Mouse (Mus musculus): ENCODE data around the gene Nsun2.

Gene Nsun2

GRCm38 (mm10) chr13:69524158-69524530 lies 9.4 kb upstream of the Nsun2 start:
- DNase-seq (ENCODE audit: low spot score): no peak

DNA sequence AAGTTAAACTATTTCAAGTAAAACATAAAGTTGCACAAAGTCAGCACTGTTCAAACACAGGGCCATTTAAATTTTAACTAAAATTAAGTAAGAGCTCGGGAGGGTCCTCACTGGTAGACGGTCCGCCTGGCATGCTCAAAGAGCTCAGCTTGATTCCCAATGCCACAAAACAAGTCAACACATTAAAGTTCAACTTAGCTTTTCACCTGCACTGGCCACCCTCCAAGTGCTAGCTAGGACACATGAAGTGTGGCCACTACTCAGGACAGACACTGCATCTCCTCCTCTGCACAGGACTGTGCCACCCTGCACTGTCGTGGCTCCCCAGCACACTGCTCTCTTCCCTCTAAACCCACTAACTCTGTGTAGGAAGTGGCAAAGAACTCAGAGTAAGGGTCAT lies 7.7 kb upstream of the Nsun2 start:
- no peak for DNase-seq (ENCODE audit: low spot score)

DNA sequence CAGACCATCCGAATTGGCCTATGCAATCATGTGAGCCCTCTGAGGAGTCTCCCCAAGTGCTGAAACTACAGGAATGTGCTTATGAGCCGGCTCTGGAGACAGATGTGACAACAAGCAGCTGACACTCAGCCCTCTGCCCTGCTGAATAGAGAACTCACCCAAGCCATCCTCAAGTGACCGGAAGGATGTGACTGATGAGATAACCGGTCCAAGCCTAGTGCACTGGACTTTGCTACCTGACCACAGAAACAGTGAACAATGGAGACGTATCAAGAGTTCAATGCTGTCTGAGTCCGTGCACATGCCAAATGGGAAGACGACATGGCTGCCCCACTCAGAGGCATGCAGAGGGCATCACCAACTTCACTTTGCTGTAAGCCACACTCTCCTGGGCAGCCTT lies 5.0 kb upstream of the Nsun2 start:
- DNase-seq (ENCODE audit: low spot score): no peak

DNA sequence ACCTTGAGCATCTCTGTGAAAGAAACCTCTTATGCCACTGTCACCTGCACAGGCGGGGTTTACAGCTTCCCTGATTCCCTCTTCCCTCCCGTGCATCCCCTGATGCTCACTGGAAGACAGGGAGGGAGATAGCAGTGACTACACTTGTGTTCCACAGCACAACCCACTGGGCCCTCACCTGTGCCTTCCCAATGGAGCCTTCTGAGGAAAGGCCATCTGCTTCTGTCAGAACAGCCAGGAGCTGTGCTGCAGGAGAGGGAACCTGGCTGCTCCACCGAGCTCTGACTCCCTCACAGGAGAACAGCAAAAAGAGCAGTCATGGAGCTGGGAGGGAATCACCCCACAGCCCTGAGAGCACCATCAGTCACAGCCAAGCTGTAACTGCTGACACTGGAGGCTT lies 3.4 kb upstream of the Nsun2 start:
- no peak for DNase-seq (ENCODE audit: low spot score)

DNA sequence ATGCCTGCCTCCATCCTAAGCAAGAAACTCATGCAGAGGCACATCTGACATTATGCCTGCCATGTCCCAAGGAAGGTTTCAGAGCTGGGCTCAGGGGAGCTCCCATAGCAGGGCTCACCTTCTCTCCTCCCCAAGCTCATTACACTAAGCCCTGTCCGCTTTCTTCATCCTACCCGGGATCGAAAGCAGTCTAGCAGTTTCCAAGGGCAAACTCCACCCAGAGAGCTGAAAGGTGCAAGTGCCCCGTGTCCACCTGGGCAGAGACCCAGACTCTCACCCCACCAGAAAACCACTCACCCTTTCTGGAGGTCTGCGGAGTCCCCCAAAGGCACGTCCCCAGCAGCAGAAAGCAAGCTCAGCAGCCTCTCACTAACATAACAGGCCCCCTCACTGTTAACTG lies 2.6 kb upstream of the Nsun2 start:
- no peak for DNase-seq (ENCODE audit: low spot score)

DNA sequence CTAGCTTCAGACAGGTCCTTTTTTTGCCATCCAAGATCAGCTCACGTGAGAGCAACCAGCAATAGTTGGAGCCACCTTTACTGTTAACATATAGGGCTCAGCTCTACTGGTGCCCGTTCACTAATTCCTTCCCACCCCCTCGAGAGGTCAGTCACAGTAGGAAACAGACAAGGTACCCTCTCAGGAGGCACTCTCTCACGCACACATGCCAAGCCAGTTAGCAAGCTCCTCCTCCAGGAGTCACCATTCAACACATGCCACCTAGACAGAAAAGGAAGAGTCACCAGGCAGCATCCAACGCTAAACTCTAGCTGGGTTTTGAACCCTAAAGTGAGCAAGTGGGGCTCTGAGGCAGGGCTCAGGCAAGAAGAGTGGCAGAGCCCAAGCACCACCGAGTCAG lies 2.1 kb upstream of the Nsun2 start:
- DNase-seq (ENCODE audit: low spot score): no peak

GRCm38 (mm10) chr13:69532101-69532892 lies 1.2 kb upstream of the Nsun2 start:
- DNase-seq (ENCODE audit: low spot score): peak; percentile 12

DNA sequence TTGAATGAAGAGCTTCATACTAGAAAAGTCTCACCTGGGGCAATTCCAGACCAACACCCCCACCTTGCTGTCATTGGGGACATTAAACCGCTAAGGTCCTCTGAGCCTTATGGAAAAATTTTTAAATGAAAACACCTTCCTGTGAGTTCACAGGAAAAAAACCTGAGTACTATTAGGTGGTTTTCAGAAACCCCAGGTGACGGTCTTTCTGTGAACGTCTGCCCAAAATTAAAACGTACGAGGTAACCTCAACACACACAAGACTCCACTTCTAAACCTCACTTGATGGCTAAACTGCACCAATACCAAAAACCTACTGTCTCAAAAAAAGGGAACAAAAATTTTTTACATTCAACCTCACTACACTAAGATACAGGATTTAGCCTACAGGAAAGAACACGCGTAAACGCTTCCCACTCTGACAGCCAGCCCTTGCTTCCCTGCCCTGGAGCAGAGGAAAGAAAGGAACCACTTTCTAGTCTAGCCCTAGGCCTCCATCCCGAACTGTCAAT lies 597 bp upstream of the Nsun2 start:
- DNase-seq (ENCODE audit: low spot score): peak; percentile 19

DNA sequence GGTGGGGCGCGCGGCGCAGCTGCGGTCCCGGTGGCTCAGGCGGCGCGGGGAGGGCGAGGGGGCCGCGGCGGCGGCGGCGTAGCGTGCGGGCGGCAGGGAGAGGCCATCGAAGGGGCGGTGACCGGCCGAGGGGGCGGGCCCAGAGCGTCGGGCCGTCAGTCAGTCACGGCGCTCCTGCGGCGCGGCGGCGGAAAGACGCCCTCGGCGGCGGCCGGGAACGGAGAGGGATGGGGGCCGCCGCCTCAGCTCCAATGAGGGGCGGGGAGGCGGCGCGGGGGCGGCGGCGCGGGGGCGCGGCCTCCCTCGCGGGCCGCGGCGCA lies 748 bp downstream of the Nsun2 start, which contains the start of gene Tent4a:
TSS of gene Tent4a (minus strand) at position 284 of the 320 bp plus-strand sequence.
- DNase-seq (ENCODE audit: low spot score): no peak

- peak; percentile 98 for DNase-seq (ENCODE audit: low spot score)
These were observed 1.4 kb downstream of the Nsun2 start for GRCm38 (mm10) chr13:69534654-69535551.

DNA sequence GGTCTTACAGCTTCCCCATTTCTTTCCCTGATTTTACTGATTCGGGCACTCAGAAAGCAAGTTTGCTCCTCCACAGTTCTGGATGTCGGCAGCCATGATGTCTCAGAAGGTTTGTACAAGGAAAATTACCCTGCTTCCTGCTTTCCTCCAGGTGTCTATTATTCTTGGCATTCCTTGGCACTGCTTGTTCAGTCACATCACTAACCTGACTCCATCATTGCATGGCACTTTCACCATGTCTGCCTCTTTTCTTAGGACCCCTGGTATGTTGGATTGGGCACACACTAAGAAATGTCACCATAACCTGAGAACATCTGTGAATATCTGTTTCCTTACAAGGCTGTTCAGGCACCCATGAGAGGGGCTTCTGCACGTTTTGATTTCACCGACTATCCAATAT lies 2.5 kb downstream of the Nsun2 start:
- no peak for DNase-seq (ENCODE audit: low spot score)

- DNase-seq (ENCODE audit: low spot score): no peak
These were observed 3.8 kb downstream of the Nsun2 start for GRCm38 (mm10) chr13:69537366-69537765.

GRCm38 (mm10) chr13:69538327-69538726 lies 4.8 kb downstream of the Nsun2 start:
- no peak for DNase-seq (ENCODE audit: low spot score)

- DNase-seq (ENCODE audit: low spot score): no peak
These were observed 7.7 kb downstream of the Nsun2 start for GRCm38 (mm10) chr13:69541209-69541608.

DNA sequence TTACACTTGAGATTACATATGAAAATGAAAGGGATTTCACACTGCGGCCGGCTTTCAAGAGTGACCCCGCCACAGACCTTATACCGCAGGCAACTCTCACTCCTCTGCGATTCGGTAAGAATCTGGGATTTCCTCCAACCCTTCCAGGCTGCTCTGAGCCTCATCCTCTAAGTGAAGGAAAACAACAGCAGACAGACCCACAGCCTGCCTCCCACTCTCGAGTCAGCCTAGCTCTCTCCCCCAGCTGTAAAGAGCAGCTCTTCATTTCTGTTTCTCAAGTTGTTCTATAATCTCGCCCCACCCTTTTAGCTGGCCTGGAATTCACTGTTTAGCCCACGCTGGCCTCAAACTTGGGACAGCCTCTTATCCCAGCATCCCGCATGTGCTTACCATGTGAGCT lies 8.2 kb downstream of the Nsun2 start:
- no peak for DNase-seq (ENCODE audit: low spot score)

DNA sequence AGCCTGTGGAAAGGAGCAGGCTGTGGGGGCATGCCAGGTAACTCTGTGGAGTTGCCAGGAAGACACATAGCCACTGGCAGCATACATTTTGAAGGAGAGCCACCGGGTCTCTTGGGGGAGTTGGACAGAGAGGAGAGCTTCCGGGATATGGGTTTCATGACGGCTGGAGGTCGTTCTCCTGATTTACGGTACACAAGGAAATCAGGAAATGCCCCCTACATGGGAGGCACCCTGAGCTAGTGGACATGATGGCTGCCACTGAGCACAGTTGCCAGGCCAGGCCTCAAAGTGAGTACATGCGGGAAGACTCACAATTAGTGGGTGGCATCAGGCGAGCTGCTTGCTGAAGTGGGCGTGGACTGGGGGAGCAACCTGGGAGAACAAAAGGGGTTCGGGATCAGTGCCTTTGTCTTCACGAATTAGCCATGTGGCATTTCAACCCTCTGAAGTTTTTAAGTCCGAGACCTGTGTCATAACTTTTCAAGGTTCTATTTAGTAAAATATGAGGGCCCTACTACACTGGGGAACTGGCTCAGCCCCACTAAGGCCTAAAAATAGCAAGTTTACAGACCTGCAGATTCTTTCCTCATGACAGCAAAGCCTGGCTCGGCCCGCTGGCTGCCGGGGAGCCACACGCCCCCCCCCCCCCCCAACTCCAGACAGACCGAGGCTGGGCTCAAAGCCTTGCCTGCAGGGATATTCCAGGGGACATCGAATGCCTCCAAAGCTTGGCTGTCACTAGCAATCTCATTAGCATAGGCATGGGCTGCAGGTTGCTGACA lies 9.2 kb downstream of the Nsun2 start:
- no peak for DNase-seq (ENCODE audit: low spot score)

DNA sequence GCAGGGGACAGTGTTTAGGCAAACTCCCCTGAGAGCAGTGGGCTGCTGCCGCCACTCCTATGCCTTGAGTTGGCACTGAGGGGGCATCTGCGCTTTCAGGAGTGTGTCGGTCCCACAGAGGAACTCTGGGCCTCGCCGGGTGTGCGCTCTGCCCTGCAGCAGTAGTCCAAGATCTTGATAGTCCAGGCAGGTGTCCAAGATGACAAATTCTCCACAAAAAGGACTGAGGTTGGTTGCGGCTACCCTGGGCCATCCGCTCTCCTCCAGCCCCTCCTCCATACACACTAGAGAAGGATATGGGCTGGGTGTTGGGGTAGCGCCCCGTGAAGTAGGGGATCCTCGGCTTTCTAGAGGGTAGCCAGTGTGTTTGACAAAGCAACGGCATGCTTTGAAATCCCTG lies 10.0 kb downstream of the Nsun2 start:
- DNase-seq (ENCODE audit: low spot score): no peak

DNA sequence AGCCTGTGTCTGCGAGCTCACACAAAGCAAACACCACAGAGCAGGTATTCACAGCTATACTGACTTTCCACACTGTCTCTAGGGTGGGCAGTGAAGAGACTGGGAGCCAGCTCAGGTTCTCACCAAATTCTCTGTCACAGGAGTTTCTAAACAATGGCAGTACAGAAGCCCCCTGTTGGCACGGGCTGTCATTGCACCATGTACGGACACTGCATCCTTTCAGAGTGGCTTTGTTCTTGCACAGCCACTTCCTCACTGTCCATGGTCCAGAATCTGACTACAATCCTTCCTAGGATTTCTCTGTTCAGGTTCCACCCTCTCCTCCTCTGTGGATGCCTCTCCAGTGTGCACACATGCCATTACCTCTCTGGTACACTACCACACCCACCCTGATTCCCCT lies 11.5 kb downstream of the Nsun2 start:
- peak; percentile 43 for DNase-seq (ENCODE audit: low spot score)

DNA sequence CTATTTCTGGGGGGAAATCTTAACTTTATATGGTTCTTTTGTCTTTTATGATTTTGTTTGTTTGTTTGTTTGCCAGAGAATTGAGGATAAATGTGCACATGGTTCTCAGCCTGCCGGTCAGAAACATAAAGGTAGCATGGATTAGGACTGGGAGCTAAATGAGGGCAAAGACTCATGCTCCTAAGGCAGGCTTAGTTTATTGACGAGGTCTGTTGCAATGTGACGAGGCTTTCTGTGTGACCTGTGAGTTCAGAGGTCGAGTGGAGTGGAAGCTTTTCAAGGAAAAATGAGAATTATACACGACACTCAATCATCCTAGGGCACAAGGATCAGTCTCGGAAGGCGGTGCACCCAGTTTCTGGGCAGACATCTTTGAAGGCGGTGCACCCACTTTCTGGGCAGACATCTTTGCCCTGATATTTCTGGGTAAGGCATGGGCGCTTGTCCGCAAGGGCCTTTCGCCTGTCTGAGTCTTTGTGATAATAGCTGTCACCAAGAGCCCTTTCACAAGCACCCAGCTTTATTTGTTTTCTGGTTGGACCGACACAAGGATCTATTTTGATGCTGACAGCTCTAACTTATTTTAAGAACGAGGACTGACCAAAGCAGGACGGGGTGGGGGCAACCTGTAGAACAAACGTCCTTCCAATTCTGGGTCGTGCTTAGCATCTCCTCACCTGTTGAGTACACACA lies 14.1 kb downstream of the Nsun2 start:
- DNase-seq (ENCODE audit: low spot score): no peak

- DNase-seq (ENCODE audit: low spot score): no peak
These were observed 16.4 kb downstream of the Nsun2 start for GRCm38 (mm10) chr13:69549980-69550379.

- DNase-seq (ENCODE audit: low spot score): no peak
These were observed 17.3 kb downstream of the Nsun2 start for GRCm38 (mm10) chr13:69550831-69551230.

DNA sequence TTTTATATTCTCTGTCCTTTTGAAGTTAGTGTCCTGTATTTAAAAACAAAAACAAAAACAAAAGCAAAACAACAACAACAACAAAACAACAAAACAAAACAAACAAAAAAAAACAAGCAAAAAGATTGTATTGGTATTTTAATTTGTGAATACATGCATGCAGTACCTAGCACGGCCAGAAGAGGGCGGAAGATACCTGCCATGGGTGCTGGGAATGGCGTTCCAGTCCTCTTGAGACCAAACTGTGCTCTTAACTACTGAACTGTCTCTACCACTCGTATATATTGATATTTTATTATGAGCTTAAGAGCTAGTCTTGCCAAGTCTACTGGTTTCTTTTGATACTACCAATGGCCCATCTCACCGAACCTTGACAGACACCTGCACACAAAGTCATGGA lies 19.5 kb downstream of the Nsun2 start:
- peak; percentile 18 for DNase-seq (ENCODE audit: low spot score)
